Mouse (Mus musculus): ENCODE measurements around the gene Erp29.
A peak's percentile ranks its signal among the peaks of the same experiment; 100 is the strongest.

Gene Erp29

DNA sequence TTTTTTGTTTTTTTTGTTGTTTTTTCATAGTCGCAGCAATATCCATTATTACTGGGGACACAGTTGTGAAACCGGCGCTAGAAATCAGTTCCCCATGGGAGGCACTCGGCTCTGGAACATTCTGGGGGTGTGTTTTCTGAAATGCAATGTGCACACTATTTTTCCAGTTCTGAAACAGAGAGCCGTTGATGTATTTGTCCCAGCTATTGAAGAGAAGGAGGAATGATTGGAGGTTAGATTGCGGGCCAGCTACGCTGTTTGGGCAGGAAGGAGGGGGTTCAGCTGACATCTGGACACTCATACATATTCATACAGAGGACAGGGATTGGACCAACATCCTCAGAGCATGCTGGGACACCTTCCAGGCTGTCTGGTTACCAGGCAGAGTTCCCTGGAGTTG lies 63.2 kb downstream of the Erp29 start:
- peak; percentile 31 for DNase-seq (ENCODE audit: low read depth, low spot score)

- DNase-seq (ENCODE audit: low read depth, low spot score), result peak; percentile 88
Observed at GRCm38 (mm10) chr5:121387126-121387525, 65.2 kb downstream of the Erp29 start.

DNA sequence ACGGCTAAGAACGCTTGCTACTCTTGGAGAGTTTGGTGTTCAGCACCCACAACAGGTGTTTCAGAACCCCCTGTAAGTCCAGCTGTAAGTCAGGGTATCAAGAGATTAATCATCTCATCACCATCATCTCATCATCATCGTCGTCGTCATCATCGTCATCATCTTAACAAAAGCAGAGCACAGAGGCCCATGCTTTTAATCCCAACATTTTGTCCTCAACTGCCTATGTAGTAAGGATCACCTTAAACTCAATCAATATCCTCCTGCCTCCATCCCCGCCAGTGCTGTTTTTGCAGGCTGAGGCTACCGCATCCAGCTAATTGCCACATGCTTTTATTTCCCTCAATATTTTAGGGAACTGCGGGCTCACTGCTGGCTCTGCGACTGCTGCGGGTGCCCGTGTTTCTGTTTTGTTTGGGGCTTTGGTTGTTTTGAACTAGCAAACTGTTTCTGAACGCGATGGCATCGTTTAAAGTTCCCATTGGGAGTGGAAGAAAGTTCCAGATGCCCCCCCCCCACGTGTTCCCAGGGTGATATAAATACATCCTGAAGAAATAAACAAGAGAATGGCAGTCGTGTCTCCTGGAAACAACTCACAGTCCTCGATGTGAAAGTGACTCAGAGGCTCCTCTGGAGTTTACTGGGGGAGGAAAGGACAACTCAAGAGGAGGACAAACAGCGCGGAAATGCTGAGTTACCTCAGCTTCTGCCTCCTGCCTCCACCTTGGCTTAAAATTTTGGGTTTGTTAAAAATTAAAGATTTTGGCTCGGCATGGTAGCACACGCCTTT lies 66.0 kb downstream of the Erp29 start:
- peak; percentile 83 for DNase-seq (ENCODE audit: low read depth, low spot score)

DNA sequence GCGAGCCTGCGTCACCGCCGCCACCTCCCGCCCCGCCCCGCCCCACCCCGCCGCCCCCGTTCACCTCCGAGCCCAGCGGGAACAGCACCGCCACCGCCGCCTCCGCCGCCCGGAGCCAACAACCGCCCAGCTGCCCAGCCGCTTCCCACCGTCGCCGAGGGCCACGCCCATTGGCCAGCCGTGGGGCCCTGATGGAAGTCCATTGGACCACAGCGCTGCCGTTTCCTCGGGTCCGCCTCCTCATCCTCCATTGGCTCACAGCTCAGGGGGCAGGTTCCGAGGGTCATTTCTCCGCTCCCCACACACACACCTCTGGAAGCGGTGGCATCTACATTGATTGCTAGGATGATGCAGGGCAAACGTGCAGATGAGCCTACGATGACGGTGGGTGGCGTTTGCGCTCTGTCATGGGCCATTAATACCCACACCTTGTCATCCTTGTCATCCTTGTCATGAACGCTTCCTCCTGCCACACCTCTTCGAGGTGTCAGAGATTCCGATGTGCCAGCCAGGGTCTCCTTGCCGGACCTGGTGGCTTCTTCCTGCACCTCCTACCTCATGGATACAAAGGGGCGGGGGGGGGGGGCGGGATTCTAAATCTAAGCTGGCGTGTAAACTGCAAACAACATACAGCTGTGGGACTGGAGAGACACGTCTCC lies 66.7 kb downstream of the Erp29 start, which contains the start of gene Trafd1:
Gene Trafd1, minus strand, starts transcription at position 172 of the 659 bp plus-strand sequence.
- DNase-seq (ENCODE audit: low read depth, low spot score), result peak; percentile 97

DNA sequence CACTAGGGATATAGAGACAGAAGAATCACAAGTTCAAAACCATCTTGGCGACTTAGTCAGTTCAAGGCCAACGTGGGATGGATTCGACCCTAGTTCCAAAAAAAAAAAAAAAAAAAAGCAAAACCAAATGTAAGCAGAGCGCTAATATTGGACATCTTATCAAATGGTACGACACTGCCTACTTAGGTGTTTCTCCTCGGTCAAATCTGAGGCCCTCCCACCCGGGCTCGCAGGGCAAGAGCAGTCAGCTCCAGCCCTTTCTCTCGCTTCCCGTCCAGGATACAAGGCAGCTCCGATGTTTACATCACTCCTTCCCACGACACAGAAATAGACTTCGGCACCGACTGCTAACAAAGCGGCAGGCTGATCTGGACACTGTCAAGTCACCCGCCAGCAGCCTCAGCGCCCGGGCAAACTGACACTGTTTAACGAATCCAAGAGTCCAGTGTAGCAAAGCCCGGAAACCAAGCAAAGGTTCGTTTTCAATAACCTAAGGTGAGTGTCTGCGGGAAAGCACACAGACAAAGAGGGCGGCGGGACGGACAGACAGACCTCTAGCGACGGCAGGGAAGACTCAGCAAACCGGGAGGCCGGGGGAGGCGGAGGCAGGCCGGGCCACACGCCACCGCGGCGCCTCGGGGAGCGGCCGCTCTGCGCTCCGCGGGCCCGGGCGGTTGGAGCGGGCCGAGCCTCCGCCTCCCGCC lies 67.4 kb downstream of the Erp29 start:
- peak; percentile 81 for DNase-seq (ENCODE audit: low read depth, low spot score)

DNA sequence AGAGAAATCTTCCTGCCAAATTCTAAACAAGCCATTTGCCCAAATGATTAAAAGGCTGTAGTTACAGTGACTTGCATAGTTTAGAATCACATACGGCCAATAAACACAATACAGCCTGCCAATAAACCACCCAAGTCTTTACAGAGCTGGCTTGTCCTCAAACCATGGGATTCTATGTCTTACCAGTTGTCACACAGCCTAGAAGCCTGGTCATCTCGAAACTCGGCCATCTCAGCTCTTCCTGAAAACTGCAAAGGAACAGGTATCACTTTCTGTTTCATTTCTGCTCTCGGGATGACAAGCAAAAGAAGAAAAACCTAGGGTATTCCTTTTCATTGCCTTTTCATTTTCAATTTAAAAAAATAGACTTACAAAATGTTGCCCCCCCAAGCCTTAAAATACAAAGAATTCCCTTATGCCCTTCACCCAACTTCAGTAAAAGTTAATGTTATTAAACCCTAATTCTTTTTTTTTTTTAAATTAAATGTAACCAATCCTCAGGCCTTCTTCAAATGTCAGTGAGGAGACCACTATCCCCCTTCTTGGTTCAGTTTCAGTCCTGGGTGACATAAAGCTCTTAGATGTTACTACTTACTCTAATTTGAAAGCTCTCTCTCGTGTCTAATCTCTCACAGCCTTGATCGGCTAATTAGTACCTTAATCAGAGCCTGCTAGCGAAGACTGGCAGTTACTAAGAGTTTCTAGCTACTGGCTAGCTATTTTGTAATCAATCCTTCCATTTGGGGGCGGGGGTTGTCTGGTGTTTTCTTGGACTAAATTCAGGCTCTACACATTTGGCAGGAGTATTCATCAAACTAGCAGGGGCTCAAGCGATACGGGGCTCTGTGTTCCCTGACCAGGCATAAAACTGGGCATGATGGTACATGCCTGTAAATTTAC lies 68.2 kb downstream of the Erp29 start:
- peak; percentile 32 for DNase-seq (ENCODE audit: low read depth, low spot score)

DNA sequence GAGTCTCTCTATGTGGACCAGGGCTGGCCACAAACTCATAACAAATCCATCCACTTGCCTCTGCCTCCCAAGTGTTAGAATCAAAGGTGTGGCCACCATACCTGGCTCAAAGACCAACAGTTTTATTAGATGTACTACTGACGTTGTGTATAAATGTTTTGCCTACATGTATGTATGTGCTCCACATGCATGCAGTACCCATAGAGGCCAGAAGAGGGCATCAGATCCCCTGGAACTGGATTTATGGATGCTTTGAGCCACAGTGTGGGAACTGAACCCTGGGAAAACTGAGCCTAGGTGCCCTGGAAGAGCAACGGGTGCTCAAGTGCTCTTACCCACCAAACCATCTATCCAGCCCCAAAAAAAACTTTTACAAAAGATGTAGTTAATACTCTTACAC lies 71.6 kb downstream of the Erp29 start:
- peak; percentile 53 for DNase-seq (ENCODE audit: low read depth, low spot score)

- DNase-seq (ENCODE audit: low read depth, low spot score), result no peak
Observed at GRCm38 (mm10) chr5:121378678-121379256, 73.5 kb downstream of the Erp29 start.

Measured in 3T3-L1 (cell line).